Mouse (Mus musculus): Measurements from ENCODE around the gene Hbb-bs.

DNA sequence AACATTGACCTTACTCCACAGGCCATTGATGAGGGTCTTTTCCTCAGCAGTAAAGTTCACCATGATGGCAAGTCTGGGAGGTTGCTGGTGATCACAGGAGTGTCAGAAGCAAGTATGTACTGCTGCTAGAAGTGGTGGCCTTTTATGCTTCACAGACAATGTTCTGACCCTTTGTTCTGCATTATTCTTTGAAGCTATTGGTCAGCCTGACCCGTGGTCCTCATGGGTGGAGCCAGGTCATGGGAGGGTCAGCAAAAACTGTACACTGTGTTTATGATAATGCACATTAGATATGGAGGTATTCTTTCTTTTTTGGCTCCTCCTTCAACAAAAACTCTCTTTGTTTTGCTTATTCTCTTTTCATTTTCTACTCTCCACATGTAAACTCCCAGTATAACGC lies 25.2 kb upstream of the Hbb-bs start, which contains the start of gene Hbb-y:
- TF ChIP-seq TAL1 (conservative IDR thresholded peaks at IDR 0.05; ENCODE audit: low read depth, low read length) (no peak), CTCF (IDR thresholded peaks at IDR 0.05; ENCODE audit: low read depth, low read length) (no peak)

All from G1E (cell line).